In genomic region chr8:70798281-70798680, GRCm38 (mm10) we compare ENCODE assay signal across 7 mouse cellular contexts. TPM values are rescaled to one million over a fixed set of nuclear protein-coding genes. Genes with fewer than 3 reads are reported as not detected.
DNase-seq lines count a peak whose midpoint lies in the region; ATAC-seq and TF ChIP-seq lines count a peak whose summit lies in the region.

No protein-coding gene starts in this region.

- peak overlapping the region; percentile 64 for H3K9ac ChIP-seq in ES-Bruce4 (ENCODE audit: low read depth, poor library complexity, severe bottlenecking)
- peak overlapping the region; percentile 75; the same call in 1 of the 2 replicates for H3K9ac ChIP-seq in hindbrain, embryonic 13.5 days
- H3K9ac ChIP-seq in limb, embryonic 12.5 days (replicated peaks): no peak overlapping the region
- no peak overlapping the region; the same call in 1 of the 2 replicates for H3K9ac ChIP-seq in neural tube, embryonic 12.5 days

- peaks cover 4% of the 10 kb centered on the region for H3K4me1 ChIP-seq in ES-Bruce4 (ENCODE audit: control insufficient read depth, insufficient read depth, low read length)
- H3K4me1 ChIP-seq in cortical plate, adult 2 months (ENCODE audit: control insufficient read depth, insufficient read depth, low read length): peaks cover 9% of the 10 kb centered on the region
- peaks cover 35% of the 10 kb centered on the region for H3K4me1 ChIP-seq in hindbrain, embryonic 13.5 days (replicated peaks)
- peaks cover 14% of the 10 kb centered on the region for H3K4me1 ChIP-seq in limb, embryonic 12.5 days (replicated peaks)
- peaks cover 18% of the 10 kb centered on the region for H3K4me1 ChIP-seq in neural tube, embryonic 12.5 days

- H3K27ac ChIP-seq in ES-Bruce4 (ENCODE audit: insufficient read depth, low read length): no peak overlapping the region
- H3K27ac ChIP-seq in cortical plate, adult 2 months (ENCODE audit: insufficient read depth, low read length): peak overlapping the region; percentile 88
- no peak overlapping the region for H3K27ac ChIP-seq in hindbrain, embryonic 13.5 days
- H3K27ac ChIP-seq in limb, embryonic 12.5 days: no peak overlapping the region
- H3K27ac ChIP-seq in neural tube, embryonic 12.5 days: no peak overlapping the region

- H3K36me3 ChIP-seq in ES-Bruce4 (ENCODE audit: control insufficient read depth, insufficient read depth, low read length, poor library complexity, severe bottlenecking): no peaks in the 10 kb centered on the region
- H3K36me3 ChIP-seq in hindbrain, embryonic 13.5 days: no peaks in the 10 kb centered on the region
- no peaks in the 10 kb centered on the region for H3K36me3 ChIP-seq in limb, embryonic 12.5 days
- no peaks in the 10 kb centered on the region for H3K36me3 ChIP-seq in neural tube, embryonic 12.5 days

- TF ChIP-seq EP300 in ES-Bruce4 (IDR thresholded peaks at IDR 0.05; ENCODE audit: insufficient read depth, low read depth, low read length): no peak

- H3K4me2 ChIP-seq in hindbrain, embryonic 13.5 days: peak overlapping the region; percentile 87
- H3K4me2 ChIP-seq in limb, embryonic 12.5 days: peak overlapping the region; percentile 84
- peak overlapping the region; percentile 84 for H3K4me2 ChIP-seq in neural tube, embryonic 12.5 days (replicated peaks)

- DNase-seq in right cerebral cortex, adult 2 months (ENCODE audit: low spot score in 2 of 2): no peak
- DNase-seq in right cerebral cortex, postnatal 4 days: no peak

- no peak for TF ChIP-seq CTCF in ES-Bruce4 (IDR thresholded peaks at IDR 0.05; ENCODE audit: low read depth, low read length)
- TF ChIP-seq CTCF in cortical plate, adult 2 months (IDR thresholded peaks at IDR 0.05; ENCODE audit: extremely low read depth, insufficient read depth, low read length): no peak

- no peak for ATAC-seq in hindbrain, embryonic 13.5 days (ENCODE audit: low FRiP score)
- ATAC-seq in limb, embryonic 12.5 days (ENCODE audit: insufficient number of reproducible peaks, insufficient read depth, low FRiP score, low TSS enrichment, low read depth): no peak
- no peak for ATAC-seq in neural tube, embryonic 12.5 days (ENCODE audit: low FRiP score, low read depth)

- no peak for TF ChIP-seq POLR2A in ES-Bruce4 (IDR thresholded peaks at IDR 0.05; ENCODE audit: insufficient read depth, low read length)
- TF ChIP-seq POLR2A in cortical plate, adult 2 months (IDR thresholded peaks at IDR 0.05; ENCODE audit: extremely low read depth, insufficient read depth, low read length): no peak

- H3K9me3 ChIP-seq in ES-Bruce4 (replicated peaks; ENCODE audit: control insufficient read depth, insufficient read depth, low read length, poor library complexity, severe bottlenecking): no peaks in the 10 kb centered on the region
- H3K9me3 ChIP-seq in hindbrain, embryonic 13.5 days: no peaks in the 10 kb centered on the region
- no peaks in the 10 kb centered on the region for H3K9me3 ChIP-seq in limb, embryonic 12.5 days
- no peaks in the 10 kb centered on the region for H3K9me3 ChIP-seq in neural tube, embryonic 12.5 days

- H3K4me3 ChIP-seq in ES-Bruce4 (ENCODE audit: low read depth, low read length): peak overlapping the region; percentile 79
- peak overlapping the region; percentile 41 for H3K4me3 ChIP-seq in cortical plate, adult 2 months (ENCODE audit: insufficient read depth, low read length)
- H3K4me3 ChIP-seq in hindbrain, embryonic 13.5 days: peak overlapping the region; percentile 53
- peak overlapping the region; percentile 55 for H3K4me3 ChIP-seq in limb, embryonic 12.5 days (replicated peaks)
- peak overlapping the region; percentile 52 for H3K4me3 ChIP-seq in neural tube, embryonic 12.5 days

- 11% methylated on average over 15 of the region's 15 CpGs for WGBS in hindbrain, embryonic 13.5 days
- 14% methylated on average over 15 of the region's 15 CpGs for WGBS in limb, embryonic 12.5 days
- 13% methylated on average over 15 of the region's 15 CpGs for WGBS in neural tube, embryonic 12.5 days

- no peaks in the 10 kb centered on the region for H3K27me3 ChIP-seq in ES-Bruce4 (ENCODE audit: control insufficient read depth, insufficient read depth, low read length, poor library complexity, severe bottlenecking)
- H3K27me3 ChIP-seq in hindbrain, embryonic 13.5 days: peaks cover 56% of the 10 kb centered on the region
- H3K27me3 ChIP-seq in limb, embryonic 12.5 days: peaks cover 68% of the 10 kb centered on the region
- H3K27me3 ChIP-seq in neural tube, embryonic 12.5 days (replicated peaks): peaks cover 44% of the 10 kb centered on the region

RNA-seq across cellular contexts. Expression of gene Mast3, which starts 6.6 kb away (rescaled TPM):
- polyA plus RNA-seq in ES-Bruce4 (2011; ENCODE audit: insufficient read depth, insufficient read length, low read depth, missing spikeins): 9.1 and 10.9 TPM in 2 replicates
- polyA plus RNA-seq in cortical plate, adult 2 months (2012; rRNA removed): 265 and 282 TPM in 2 replicates
- 16.4 and 17.4 TPM in 2 replicates for polyA plus RNA-seq in hindbrain, embryonic 13.5 days (2015; fragmentation: Nextera tagmentation; extraction: Ambion mirVana)
- 13.2 and 14.5 TPM in 2 replicates for polyA plus RNA-seq in limb, embryonic 12.5 days (2016; fragmentation: Nextera tagmentation; extraction: Ambion mirVana)
- polyA plus RNA-seq in neural tube, embryonic 12.5 days (2016; fragmentation: Nextera tagmentation; extraction: Ambion mirVana): 15.9 and 17.4 TPM in 2 replicates

RNA-seq across cellular contexts. Expression of gene Il12rb1, which starts 10.0 kb away (rescaled TPM):
- 1.1 and 2.0 TPM in 2 replicates for polyA plus RNA-seq in ES-Bruce4 (2011; ENCODE audit: insufficient read depth, insufficient read length, low read depth, missing spikeins)
- polyA plus RNA-seq in cortical plate, adult 2 months (2012; rRNA removed): 1.1 TPM in 2 replicates
- 0.08 and 0.13 TPM in 2 replicates for polyA plus RNA-seq in hindbrain, embryonic 13.5 days (2015; fragmentation: Nextera tagmentation; extraction: Ambion mirVana)
- polyA plus RNA-seq in limb, embryonic 12.5 days (2016; fragmentation: Nextera tagmentation; extraction: Ambion mirVana): not detected in 2 replicates
- polyA plus RNA-seq in neural tube, embryonic 12.5 days (2016; fragmentation: Nextera tagmentation; extraction: Ambion mirVana): not detected in 2 replicates

RNA-seq across cellular contexts. Expression of gene Pik3r2, which starts 21.8 kb away (rescaled TPM):
- 20.1 and 25.1 TPM in 2 replicates for polyA plus RNA-seq in ES-Bruce4 (2011; ENCODE audit: insufficient read depth, insufficient read length, low read depth, missing spikeins)
- polyA plus RNA-seq in cortical plate, adult 2 months (2012; rRNA removed): 177 and 193 TPM in 2 replicates
- polyA plus RNA-seq in hindbrain, embryonic 13.5 days (2015; fragmentation: Nextera tagmentation; extraction: Ambion mirVana): 90.0 and 94.1 TPM in 2 replicates
- 80.2 and 80.6 TPM in 2 replicates for polyA plus RNA-seq in limb, embryonic 12.5 days (2016; fragmentation: Nextera tagmentation; extraction: Ambion mirVana)
- 84.0 and 84.6 TPM in 2 replicates for polyA plus RNA-seq in neural tube, embryonic 12.5 days (2016; fragmentation: Nextera tagmentation; extraction: Ambion mirVana)

RNA-seq across cellular contexts. Expression of gene Mpv17l2, which starts 37.5 kb away (rescaled TPM):
- 17.7 and 19.1 TPM in 2 replicates for polyA plus RNA-seq in ES-Bruce4 (2011; ENCODE audit: insufficient read depth, insufficient read length, low read depth, missing spikeins)
- polyA plus RNA-seq in cortical plate, adult 2 months (2012; rRNA removed): 51.6 and 59.2 TPM in 2 replicates
- 40.8 and 44.5 TPM in 2 replicates for polyA plus RNA-seq in hindbrain, embryonic 13.5 days (2015; fragmentation: Nextera tagmentation; extraction: Ambion mirVana)
- 25.8 and 29.0 TPM in 2 replicates for polyA plus RNA-seq in limb, embryonic 12.5 days (2016; fragmentation: Nextera tagmentation; extraction: Ambion mirVana)
- polyA plus RNA-seq in neural tube, embryonic 12.5 days (2016; fragmentation: Nextera tagmentation; extraction: Ambion mirVana): 45.0 and 51.2 TPM in 2 replicates

RNA-seq across cellular contexts. Expression of gene Arrdc2, which starts 41.2 kb away (rescaled TPM):
- 11.1 and 12.1 TPM in 2 replicates for polyA plus RNA-seq in ES-Bruce4 (2011; ENCODE audit: insufficient read depth, insufficient read length, low read depth, missing spikeins)
- polyA plus RNA-seq in cortical plate, adult 2 months (2012; rRNA removed): 31.4 and 35.1 TPM in 2 replicates
- polyA plus RNA-seq in hindbrain, embryonic 13.5 days (2015; fragmentation: Nextera tagmentation; extraction: Ambion mirVana): 7.6 and 8.1 TPM in 2 replicates
- 5.3 and 6.4 TPM in 2 replicates for polyA plus RNA-seq in limb, embryonic 12.5 days (2016; fragmentation: Nextera tagmentation; extraction: Ambion mirVana)
- 9.7 and 10.2 TPM in 2 replicates for polyA plus RNA-seq in neural tube, embryonic 12.5 days (2016; fragmentation: Nextera tagmentation; extraction: Ambion mirVana)

Comparison
In these comparisons a context has a peak if more than half of its experiments do, and no peak if none do; other contexts are left out.
1. H3K9ac ChIP-seq: peak in ES-Bruce4 (single experiment) and hindbrain, embryonic 13.5 days (single experiment); none in limb, embryonic 12.5 days (single experiment) and neural tube, embryonic 12.5 days (single experiment).
2. RNA of gene Mast3, which starts 6.6 kb away (polyA plus RNA-seq): 265 to 282 TPM in cortical plate, adult 2 months; 16.4 to 17.4 TPM in hindbrain, embryonic 13.5 days, 15.9 to 17.4 TPM in neural tube, embryonic 12.5 days, 13.2 to 14.5 TPM in limb, embryonic 12.5 days and 9.1 to 10.9 TPM in ES-Bruce4; every median in the first group is over 10 times any median in the second.
3. Peak in every context shown above with its lines, with median percentiles within 50 percentile points of each other: H3K4me3 ChIP-seq and H3K4me2 ChIP-seq.